Mouse (Mus musculus) embryonic facial prominence, embryonic 15.5 days (tissue): ENCODE measurements around the gene Ankrd11. TPM values are rescaled to one million over a fixed set of nuclear protein-coding genes. Genes with fewer than 3 reads are reported as not detected.

Source experiments
- ATAC-seq: fragments of 200-750 bp; cut with Nextera tagmentation; 2 replicates; pipeline ENCODE4 v1.8.0; 2017; ENCODE audit warnings: low read depth, moderate TSS enrichment; ENCODE audit not compliant: insufficient number of reproducible peaks, low FRiP score, low TSS enrichment
- H3K27ac ChIP-seq: fragments of 300-500 bp; sonication (generic); replicated peaks from 2 replicates; pipeline ENCODE4 v1.5.1; 2015; ENCODE audit warnings: mild to moderate bottlenecking, inconsistent platforms
- H3K27me3 ChIP-seq: fragments of 300-500 bp; sonication (generic); 2 replicates; pipeline ENCODE4 v1.6.1; 2015; ENCODE audit warnings: inconsistent platforms
- H3K36me3 ChIP-seq: fragments of 300-500 bp; sonication (generic); 2 replicates; pipeline ENCODE4 v1.6.1; 2015; ENCODE audit warnings: mild to moderate bottlenecking, inconsistent platforms
- H3K4me1 ChIP-seq: fragments of 300-500 bp; sonication (generic); 2 replicates; pipeline ENCODE4 v1.6.1; 2015; ENCODE audit warnings: inconsistent platforms
- H3K4me2 ChIP-seq: fragments of 300-500 bp; sonication (generic); replicated peaks from 2 replicates; pipeline ENCODE4 v1.6.1; 2015; ENCODE audit warnings: mild to moderate bottlenecking, inconsistent platforms
- H3K4me3 ChIP-seq: fragments of 300-500 bp; sonication (generic); replicated peaks from 2 replicates; pipeline ENCODE4 v1.5.1; 2015; ENCODE audit warnings: mild to moderate bottlenecking, inconsistent platforms
- H3K9ac ChIP-seq: fragments of 300-500 bp; sonication (generic); 2 replicates; pipeline ENCODE4 v1.6.1; 2015; ENCODE audit warnings: inconsistent platforms
- H3K9me3 ChIP-seq: fragments of 300-500 bp; sonication (generic); replicated peaks from 2 replicates; pipeline ENCODE4 v1.6.1; 2016; ENCODE audit warnings: inconsistent platforms
- WGBS: fragments of 180-500 bp; shearing (Covaris S2); methylation state at CpG from one replicate; pipeline ENCODE4 v1.1.7; 2015; 5-methylcytosine and 5-hydroxymethylcytosine counted together
- polyA plus RNA-seq: library from polyadenylated mRNA; unstranded; fragments of >200 nt; fragmentation: Nextera tagmentation; extraction: Ambion mirVana; gene quantifications from 2 replicates; pipeline ENCODE4 v1.2.1, GENCODE M21; 2015

Gene Ankrd11
- polyA plus RNA-seq, 1 experiment from 2014 or later = 56.3 TPM

DNA sequence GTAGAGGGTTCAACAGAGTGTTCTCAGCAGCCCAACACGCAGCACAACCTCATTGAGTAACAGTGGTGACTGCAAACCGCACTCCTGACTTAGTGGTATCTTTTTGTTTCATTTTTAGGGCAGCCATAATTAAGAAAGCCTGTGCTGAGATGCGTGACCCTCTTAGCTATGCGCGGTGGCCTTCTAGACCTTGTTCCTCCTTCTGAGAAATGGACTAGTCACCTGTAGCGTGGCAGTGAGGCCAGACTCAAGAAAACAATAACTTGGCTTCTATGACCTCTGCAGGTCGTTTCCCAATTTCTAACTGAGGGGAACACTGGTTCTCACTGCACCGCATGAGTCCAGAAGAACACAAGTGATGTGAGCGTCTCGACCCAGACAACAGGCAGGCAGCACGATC lies 137.6 kb downstream of the Ankrd11 start:
- Histone ChIP-seq H3K4me1 (peaks cover 21% of the 10 kb centered on the region), H3K4me3 (no peak overlapping the region), H3K4me2 (no peak overlapping the region), H3K27ac (no peak overlapping the region), H3K27me3 (no peaks in the 10 kb centered on the region), H3K9ac (no peak overlapping the region), H3K36me3 (peaks cover 25% of the 10 kb centered on the region), H3K9me3 (no peaks in the 10 kb centered on the region)
- ATAC-seq = no peak
- WGBS = 90% methylated on average over 11 of the region's 11 CpGs

DNA sequence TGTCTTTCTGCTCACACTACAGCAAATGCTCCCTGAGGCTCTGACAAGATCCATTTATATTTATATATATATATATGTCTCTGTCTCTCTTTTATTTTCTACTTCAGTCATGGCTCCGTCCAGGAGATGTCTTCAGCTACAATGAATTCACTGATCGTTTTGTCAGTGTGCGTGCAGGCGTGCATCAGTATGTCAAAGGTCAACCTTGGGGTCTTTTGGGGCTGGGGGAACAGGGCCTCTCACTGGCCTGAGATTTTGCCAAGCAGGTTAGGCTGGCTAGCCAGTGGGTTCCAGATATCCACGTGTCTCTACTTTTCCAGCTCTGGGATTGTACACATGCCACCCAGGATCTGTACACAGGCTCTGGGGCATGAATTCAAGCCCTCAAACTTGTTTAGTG lies 139.1 kb downstream of the Ankrd11 start:
- WGBS = 66% methylated on average over 5 of the region's 5 CpGs
- peaks cover 32% of the 10 kb centered on the region for H3K36me3 ChIP-seq
- ATAC-seq = no peak

DNA sequence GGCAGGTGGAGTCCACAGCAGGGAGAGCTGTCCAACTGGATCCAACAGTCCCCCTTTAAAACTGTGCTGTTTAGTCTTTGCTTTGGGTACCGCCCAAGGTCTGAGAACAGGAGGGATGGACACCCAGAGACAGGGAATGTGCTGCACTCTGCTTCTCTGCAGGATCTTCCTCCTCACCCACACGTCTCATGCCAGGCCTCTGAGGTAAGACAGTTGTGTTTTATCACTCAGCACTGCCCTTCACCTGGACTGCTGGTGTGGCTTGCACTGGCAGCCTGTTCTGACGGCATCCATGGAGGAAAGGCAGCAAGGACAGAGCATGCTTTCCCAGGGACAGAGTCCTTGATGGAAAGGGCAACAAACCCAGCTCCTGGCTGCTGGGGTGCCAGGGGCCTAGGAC lies 139.5 kb downstream of the Ankrd11 start:
- Histone ChIP-seq H3K4me3 (no peak overlapping the region), H3K27ac (no peak overlapping the region), H3K36me3 (peaks cover 32% of the 10 kb centered on the region), H3K9ac (no peak overlapping the region), H3K4me2 (no peak overlapping the region), H3K27me3 (no peaks in the 10 kb centered on the region), H3K4me1 (peaks cover 21% of the 10 kb centered on the region), H3K9me3 (no peaks in the 10 kb centered on the region)
- WGBS = 73% methylated on average over 3 of the region's 3 CpGs
- ATAC-seq = no peak

More for the DNA sequence above, 139.1 kb downstream of the Ankrd11 start:
- Histone ChIP-seq H3K9ac (no peak overlapping the region), H3K4me2 (no peak overlapping the region), H3K4me1 (peaks cover 21% of the 10 kb centered on the region), H3K4me3 (no peak overlapping the region), H3K27me3 (no peaks in the 10 kb centered on the region), H3K27ac (no peak overlapping the region), H3K9me3 (no peaks in the 10 kb centered on the region)

DNA sequence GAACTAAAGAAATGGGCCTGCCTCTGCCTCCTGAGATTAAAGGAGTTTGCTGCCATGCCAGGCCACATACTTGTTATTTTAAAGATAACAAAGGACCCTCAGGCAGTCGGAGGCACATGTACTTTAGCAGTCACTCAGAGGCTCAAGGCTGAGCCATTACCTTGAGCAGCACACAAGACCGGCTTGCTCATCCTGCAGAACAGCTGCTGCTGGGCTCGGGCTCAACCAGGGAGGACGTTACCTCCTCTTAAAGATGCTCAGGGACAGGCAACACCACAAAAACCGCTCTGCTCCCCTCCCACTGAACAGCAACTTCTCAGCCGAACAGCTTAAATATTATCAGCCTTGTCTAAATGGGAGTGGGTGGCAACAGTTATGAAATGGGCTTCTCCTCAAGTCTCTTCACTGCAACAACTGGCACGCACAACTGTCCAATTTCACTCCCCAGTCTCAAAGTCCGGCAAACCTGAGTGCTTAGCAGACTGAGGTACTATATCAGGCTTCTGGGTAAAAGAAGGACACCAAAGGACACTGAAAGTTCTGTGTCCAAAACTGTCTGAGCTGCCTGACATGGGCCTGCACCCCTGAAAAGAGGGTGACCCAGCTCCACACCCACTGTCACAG lies 140.1 kb downstream of the Ankrd11 start:
- Histone ChIP-seq H3K4me1 (peaks cover 21% of the 10 kb centered on the region), H3K9ac (no peak overlapping the region), H3K27ac (0 out of 2 replicates have a peak overlapping the region, but pooled peaks have one; percentile 7), H3K27me3 (no peaks in the 10 kb centered on the region), H3K4me3 (no peak overlapping the region), H3K9me3 (no peaks in the 10 kb centered on the region), H3K4me2 (no peak overlapping the region), H3K36me3 (peaks cover 32% of the 10 kb centered on the region)
- ATAC-seq = no peak
- WGBS = 80% methylated on average over 8 of the region's 8 CpGs

DNA sequence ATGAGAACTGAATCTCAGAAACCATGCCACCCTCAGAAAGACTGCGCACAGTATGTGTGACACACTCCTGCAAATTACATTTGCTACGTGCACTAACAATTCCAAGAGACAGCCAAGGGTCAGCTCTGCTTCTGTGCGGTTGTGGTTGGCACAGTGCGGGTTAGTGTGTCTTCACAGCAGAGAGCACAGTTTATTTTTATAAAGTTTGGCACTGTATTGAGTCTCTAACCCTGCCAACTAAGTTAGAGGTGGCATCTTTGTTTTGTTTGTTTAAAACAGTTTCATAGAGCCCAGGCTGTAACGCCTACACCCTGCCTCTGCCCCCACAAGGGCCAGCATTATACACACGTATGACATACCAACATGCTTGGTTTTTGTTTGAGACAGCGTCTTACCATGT lies 140.6 kb downstream of the Ankrd11 start:
- Histone ChIP-seq H3K27ac (0 out of 2 replicates have a peak overlapping the region, but pooled peaks have one; percentile 7), H3K27me3 (no peaks in the 10 kb centered on the region), H3K4me3 (no peak overlapping the region), H3K4me2 (no peak overlapping the region), H3K9ac (no peak overlapping the region), H3K36me3 (peaks cover 36% of the 10 kb centered on the region), H3K4me1 (peaks cover 17% of the 10 kb centered on the region), H3K9me3 (no peaks in the 10 kb centered on the region)
- 83% methylated on average over 7 of the region's 7 CpGs for WGBS
- no peak for ATAC-seq

- Histone ChIP-seq H3K9ac (no peak overlapping the region), H3K36me3 (peaks cover 60% of the 10 kb centered on the region), H3K4me2 (no peak overlapping the region), H3K4me1 (0 out of 2 replicates have a peak, but pooled peaks cover 6% of the 10 kb centered on the region), H3K4me3 (no peak overlapping the region), H3K27me3 (no peaks in the 10 kb centered on the region), H3K9me3 (no peaks in the 10 kb centered on the region), H3K27ac (no peak overlapping the region)
- no peak for ATAC-seq
- 80% methylated on average over 5 of the region's 5 CpGs for WGBS
These were observed 143.0 kb downstream of the Ankrd11 start for GRCm38 (mm10) chr8:122899085-122899484.

GRCm38 (mm10) chr8:122898473-122898872 lies 143.6 kb downstream of the Ankrd11 start:
- ATAC-seq = no peak
- WGBS = 91% methylated on average over 12 of the region's 12 CpGs
- H3K36me3 ChIP-seq = peaks cover 66% of the 10 kb centered on the region

DNA sequence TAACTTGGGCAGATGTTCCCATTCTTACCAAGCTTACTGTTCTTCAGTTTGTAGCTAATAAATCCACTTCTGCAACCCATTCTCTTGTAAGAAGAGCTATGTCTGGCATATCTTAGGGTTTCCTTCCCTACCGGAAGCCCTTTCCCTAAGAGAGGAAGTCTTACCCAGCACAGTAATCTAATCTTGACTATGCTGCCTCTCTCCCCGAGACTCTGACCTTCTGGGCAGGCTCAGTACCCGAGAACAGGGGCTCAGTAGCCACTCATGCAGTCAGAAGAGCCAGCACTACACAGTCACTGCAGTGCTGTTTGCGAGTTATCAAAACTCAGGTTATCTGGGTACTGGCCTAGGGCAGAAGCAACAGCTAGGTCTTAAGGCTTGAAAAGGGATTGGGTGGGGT lies 144.1 kb downstream of the Ankrd11 start:
- Histone ChIP-seq H3K4me1 (0 out of 2 replicates have a peak, but pooled peaks cover 6% of the 10 kb centered on the region), H3K9me3 (no peaks in the 10 kb centered on the region), H3K4me3 (no peak overlapping the region), H3K27ac (no peak overlapping the region), H3K27me3 (no peaks in the 10 kb centered on the region), H3K9ac (no peak overlapping the region), H3K4me2 (no peak overlapping the region), H3K36me3 (peaks cover 71% of the 10 kb centered on the region)
- 78% methylated on average over 4 of the region's 4 CpGs for WGBS
- ATAC-seq = no peak

More at GRCm38 (mm10) chr8:122898473-122898872, 143.6 kb downstream of the Ankrd11 start:
- Histone ChIP-seq H3K9ac (no peak overlapping the region), H3K27me3 (no peaks in the 10 kb centered on the region), H3K4me1 (0 out of 2 replicates have a peak, but pooled peaks cover 6% of the 10 kb centered on the region), H3K9me3 (no peaks in the 10 kb centered on the region), H3K4me3 (no peak overlapping the region), H3K4me2 (no peak overlapping the region), H3K27ac (no peak overlapping the region)

DNA sequence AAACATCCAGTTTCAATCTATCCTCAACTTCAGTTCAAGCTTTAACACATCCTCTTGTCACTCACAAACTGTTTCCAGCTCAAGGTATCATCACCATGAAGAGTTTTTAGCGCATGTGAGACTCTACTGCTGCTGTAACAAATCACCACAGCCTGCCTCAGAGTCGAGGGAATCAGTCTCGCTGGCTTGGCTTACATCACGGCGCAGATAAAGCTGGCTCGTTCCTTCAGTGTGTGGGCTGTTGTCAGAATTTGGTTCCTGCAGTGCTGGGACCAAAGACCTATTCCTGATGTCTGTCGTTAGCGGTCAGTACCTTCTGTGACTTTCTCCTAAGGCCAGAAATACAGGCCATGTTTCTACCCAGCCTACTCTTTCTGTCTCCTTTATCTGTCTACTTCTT lies 144.9 kb downstream of the Ankrd11 start:
- Histone ChIP-seq H3K27ac (no peak overlapping the region), H3K4me1 (0 out of 2 replicates have a peak, but pooled peaks cover 6% of the 10 kb centered on the region), H3K4me3 (no peak overlapping the region), H3K27me3 (no peaks in the 10 kb centered on the region), H3K9me3 (no peaks in the 10 kb centered on the region), H3K4me2 (no peak overlapping the region), H3K9ac (no peak overlapping the region), H3K36me3 (peaks cover 79% of the 10 kb centered on the region)
- no peak for ATAC-seq
- WGBS = 91% methylated on average over 8 of the region's 8 CpGs

DNA sequence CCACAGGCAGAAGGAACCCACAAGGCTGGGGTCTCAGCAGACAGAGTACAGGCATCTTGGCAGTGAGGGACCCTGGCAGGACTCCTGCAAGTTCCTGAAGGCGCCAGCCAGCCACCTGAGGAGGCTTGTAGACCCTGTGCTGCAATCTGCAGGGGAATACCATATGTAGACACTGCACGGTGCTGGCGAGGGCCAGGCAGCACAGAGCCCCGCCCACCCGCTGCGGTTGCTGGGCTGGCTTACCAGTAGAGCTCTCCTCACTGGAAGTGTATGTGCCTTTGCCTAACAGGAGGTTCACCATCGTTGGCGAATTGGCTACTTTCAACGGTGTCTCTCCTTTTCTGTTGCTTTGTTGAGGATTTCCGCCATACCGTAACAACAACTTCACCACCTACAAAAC lies 145.8 kb downstream of the Ankrd11 start:
- H3K27me3 ChIP-seq = no peaks in the 10 kb centered on the region
- 92% methylated on average over 11 of the region's 11 CpGs for WGBS
- peaks cover 88% of the 10 kb centered on the region for H3K36me3 ChIP-seq
- ATAC-seq = no peak
- H3K9me3 ChIP-seq = no peaks in the 10 kb centered on the region
- H3K9ac ChIP-seq = no peak overlapping the region
- no peak overlapping the region for H3K4me3 ChIP-seq
- no peak overlapping the region for H3K27ac ChIP-seq
- H3K4me1 ChIP-seq = no peaks in the 10 kb centered on the region
- no peak overlapping the region for H3K4me2 ChIP-seq

GRCm38 (mm10) chr8:122893451-122893850 lies 148.6 kb downstream of the Ankrd11 start:
- Histone ChIP-seq H3K36me3 (peaks cover 97% of the 10 kb centered on the region), H3K9ac (no peak overlapping the region), H3K27ac (no peak overlapping the region), H3K4me2 (no peak overlapping the region), H3K4me3 (no peak overlapping the region), H3K4me1 (no peaks in the 10 kb centered on the region), H3K27me3 (no peaks in the 10 kb centered on the region), H3K9me3 (no peaks in the 10 kb centered on the region)
- no peak for ATAC-seq
- 90% methylated on average over 12 of the region's 12 CpGs for WGBS

DNA sequence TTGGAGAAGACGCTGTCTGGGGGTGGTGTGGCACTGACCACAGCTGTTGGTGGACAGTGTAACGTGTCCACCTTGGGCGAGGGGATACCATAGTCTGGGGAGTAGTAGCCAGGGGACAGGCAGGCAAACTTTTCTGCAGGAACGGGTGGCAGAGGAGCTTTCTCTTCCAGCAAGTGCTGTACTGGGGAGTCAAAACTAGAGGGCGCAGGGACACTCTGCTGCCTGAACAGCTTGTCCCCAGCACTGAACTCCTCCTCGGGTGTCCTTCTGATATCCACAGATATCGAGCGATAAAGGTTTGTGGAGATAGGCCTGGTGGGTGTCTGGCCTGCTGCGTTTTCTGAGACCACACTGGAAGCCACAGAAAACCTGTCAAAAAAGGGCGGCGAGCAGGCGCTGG lies 150.6 kb downstream of the Ankrd11 start:
- H3K36me3 ChIP-seq = peaks cover 97% of the 10 kb centered on the region
- H3K9ac ChIP-seq = no peak overlapping the region
- H3K4me1 ChIP-seq = no peaks in the 10 kb centered on the region
- H3K9me3 ChIP-seq = no peaks in the 10 kb centered on the region
- no peak overlapping the region for H3K27ac ChIP-seq
- 85% methylated on average over 12 of the region's 12 CpGs for WGBS
- no peak overlapping the region for H3K4me3 ChIP-seq
- no peak for ATAC-seq
- H3K4me2 ChIP-seq = no peak overlapping the region
- H3K27me3 ChIP-seq = no peaks in the 10 kb centered on the region
